Comparison of ENCODE assay signal across 10 mouse cellular contexts in genomic region chr10:75975216-75975615, GRCm38 (mm10). TPM values are rescaled to one million over a fixed set of nuclear protein-coding genes. Genes with fewer than 3 reads are reported as not detected.
DNase-seq lines count a peak whose midpoint lies in the region; ATAC-seq lines count a peak whose summit lies in the region.
"Had no signal": no experiment of that assay in that cellular context is flagged by ENCODE, and none has a peak within 500 bp of the region (broad histone marks: within the 10 kb centered on the region; RNA-seq: fewer than 3 reads in every experiment).

No protein-coding gene starts in this region.

- intact Hi-C loops in heart, postnatal 25 days (cut with DNase I) = no loop called here

- no peaks in the 10 kb centered on the region for H3K9me3 ChIP-seq in forebrain, embryonic 12.5 days
- H3K9me3 ChIP-seq in midbrain, embryonic 16.5 days (replicated peaks; ENCODE audit: control insufficient read depth, low read length, poor library complexity, severe bottlenecking) = no peaks in the 10 kb centered on the region
- H3K9me3 ChIP-seq: limb, embryonic 13.5 days had no signal

- H3K27me3 ChIP-seq in forebrain, embryonic 12.5 days = no peaks in the 10 kb centered on the region
- no peaks in the 10 kb centered on the region for H3K27me3 ChIP-seq in midbrain, embryonic 16.5 days (ENCODE audit: control insufficient read depth, insufficient read depth, low read depth, low read length)
- H3K27me3 ChIP-seq: limb, embryonic 13.5 days had no signal

- WGBS in forebrain, embryonic 12.5 days = 80% methylated on average over 5 of the region's 5 CpGs
- WGBS in midbrain, embryonic 16.5 days = 82% methylated on average over 5 of the region's 5 CpGs

- H3K4me2 ChIP-seq in forebrain, embryonic 12.5 days = no peak overlapping the region
- H3K4me2 ChIP-seq in midbrain, embryonic 16.5 days (ENCODE audit: low read length) = no peak overlapping the region
- H3K4me2 ChIP-seq: limb, embryonic 13.5 days had no signal

- H3K36me3 ChIP-seq in forebrain, embryonic 12.5 days (replicated peaks) = no peaks in the 10 kb centered on the region
- H3K36me3 ChIP-seq in midbrain, embryonic 16.5 days (ENCODE audit: control insufficient read depth, insufficient read depth, low read length) = no peaks in the 10 kb centered on the region
- H3K36me3 ChIP-seq: limb, embryonic 13.5 days had no signal

- no peak overlapping the region for H3K27ac ChIP-seq in forebrain, embryonic 12.5 days
- no peak overlapping the region for H3K27ac ChIP-seq in midbrain, embryonic 16.5 days (ENCODE audit: low read length)
- H3K27ac ChIP-seq: limb, embryonic 13.5 days had no signal

- H3K9ac ChIP-seq in forebrain, embryonic 12.5 days = no peak overlapping the region
- H3K9ac ChIP-seq in midbrain, embryonic 16.5 days (ENCODE audit: low read depth, low read length) = no peak overlapping the region
- H3K9ac ChIP-seq: limb, embryonic 13.5 days had no signal

- no peaks in the 10 kb centered on the region for H3K4me1 ChIP-seq in forebrain, embryonic 12.5 days
- no peaks in the 10 kb centered on the region for H3K4me1 ChIP-seq in midbrain, embryonic 16.5 days (ENCODE audit: control insufficient read depth, insufficient read depth, low read length)
- H3K4me1 ChIP-seq: limb, embryonic 13.5 days had no signal

- H3K4me3 ChIP-seq in forebrain, embryonic 12.5 days (replicated peaks) = no peak overlapping the region
- H3K4me3 ChIP-seq in midbrain, embryonic 16.5 days (ENCODE audit: low read depth, low read length) = no peak overlapping the region
- H3K4me3 ChIP-seq: limb, embryonic 13.5 days had no signal

- no peak for ATAC-seq in forebrain, embryonic 12.5 days (ENCODE audit: low FRiP score)
- ATAC-seq in midbrain, embryonic 16.5 days = no peak

- peak; percentile 69 for DNase-seq in heart, adult 11 months
- DNase-seq in heart, postnatal 25 days (ENCODE audit: low spot score) = no peak
- DNase-seq in 416B (ENCODE audit: low read depth) (peak; percentile 67), ES-CJ7 (ENCODE audit: low read depth, low spot score) (peak; percentile 88)
- peak; percentile 11 to 28 for DNase-seq in kidney, postnatal 4 days
- no peak for DNase-seq in ovary, postnatal 36 days (ENCODE audit: low spot score)

RNA-seq across cellular contexts. Expression of gene Gm5134, which starts 20.9 kb away (rescaled TPM):
- not detected for total RNA-seq in heart, postnatal 25 days (2021)
- polyA plus RNA-seq in forebrain, embryonic 12.5 days (2016; fragmentation: Nextera tagmentation; extraction: Ambion mirVana) = not detected in 2 replicates
- not detected in 2 replicates for polyA plus RNA-seq in midbrain, embryonic 16.5 days (2015; fragmentation: Nextera tagmentation; extraction: Ambion mirVana)
- polyA plus RNA-seq: heart, embryonic 14.5 days had no signal

RNA-seq across cellular contexts. Expression of gene Vpreb3, which starts 32.4 kb away (rescaled TPM):
- total RNA-seq in heart, postnatal 25 days (2021) = not detected
- polyA plus RNA-seq in forebrain, embryonic 12.5 days (2016; fragmentation: Nextera tagmentation; extraction: Ambion mirVana) = not detected in 2 replicates
- 0.84 and 1.5 TPM in 2 replicates for polyA plus RNA-seq in midbrain, embryonic 16.5 days (2015; fragmentation: Nextera tagmentation; extraction: Ambion mirVana)

RNA-seq across cellular contexts. Expression of gene Gm867, which starts 34.7 kb away (rescaled TPM):
- total RNA-seq in heart, postnatal 25 days (2021) = not detected
- polyA plus RNA-seq in forebrain, embryonic 12.5 days (2016; fragmentation: Nextera tagmentation; extraction: Ambion mirVana) = 0.46 TPM in 1 of 2 replicates, not detected in the other
- polyA plus RNA-seq in midbrain, embryonic 16.5 days (2015; fragmentation: Nextera tagmentation; extraction: Ambion mirVana) = 0.92 and 1.0 TPM in 2 replicates
- polyA plus RNA-seq: limb, embryonic 13.5 days had no signal

RNA-seq across cellular contexts. Expression of gene Mmp11, which starts 38.9 kb away (rescaled TPM):
- total RNA-seq in heart, postnatal 25 days (2021) = 1 to 10 TPM; 5.0 to 8.1 TPM
- polyA plus RNA-seq in forebrain, embryonic 12.5 days (2016; fragmentation: Nextera tagmentation; extraction: Ambion mirVana) = 31.3 and 33.3 TPM in 2 replicates
- polyA plus RNA-seq in midbrain, embryonic 16.5 days (2015; fragmentation: Nextera tagmentation; extraction: Ambion mirVana) = 13.3 and 14.6 TPM in 2 replicates

RNA-seq across cellular contexts. Expression of gene Chchd10, which starts 42.3 kb away (rescaled TPM):
- total RNA-seq in heart, postnatal 25 days (2021) = 1,000 to 10,000 TPM; 1,761 to 1,834 TPM
- polyA plus RNA-seq in forebrain, embryonic 12.5 days (2016; fragmentation: Nextera tagmentation; extraction: Ambion mirVana) = 7.6 and 7.8 TPM in 2 replicates
- polyA plus RNA-seq in midbrain, embryonic 16.5 days (2015; fragmentation: Nextera tagmentation; extraction: Ambion mirVana) = 72.1 and 93.2 TPM in 2 replicates

Comparison
In these comparisons a context has a peak if more than half of its experiments do, and no peak if none do; other contexts are left out.
1. DNase-seq: peak in heart, adult 11 months (single experiment), 416B (single experiment), ES-CJ7 (single experiment) and kidney, postnatal 4 days (2 of 2); none in heart, postnatal 25 days (single experiment) and ovary, postnatal 36 days (single experiment).